Mouse (Mus musculus) C2C12 (cell line): ENCODE data around the gene Tgif1. TPM values are rescaled to one million over a fixed set of nuclear protein-coding genes. Genes with fewer than 3 reads are reported as not detected.

Source experiments
- H3K27me3 ChIP-seq: one replicate; pipeline ENCODE4 v1.6.1; 2011; ENCODE audit not compliant: control insufficient read depth, insufficient read depth, insufficient read length
- H3K36me3 ChIP-seq: one replicate; pipeline ENCODE4 v1.6.1; 2011; ENCODE audit not compliant: control insufficient read depth, insufficient read depth
- H3K4me3 ChIP-seq: one replicate; pipeline ENCODE4 v1.5.1; 2011; ENCODE audit warnings: mild to moderate bottlenecking, control low read depth; ENCODE audit not compliant: poor library complexity, insufficient read depth, severe bottlenecking
- H3K79me2 ChIP-seq: one replicate; pipeline ENCODE4 v1.6.1; 2011; ENCODE audit not compliant: control insufficient read depth, insufficient read depth
- H3K79me3 ChIP-seq: one replicate; pipeline ENCODE4 v1.6.1; 2011; ENCODE audit warnings: low read depth, control low read depth
- H3ac ChIP-seq: one replicate; pipeline ENCODE3; 2011; ENCODE audit warnings: low read depth; ENCODE audit not compliant: control insufficient read depth, insufficient read length
- CEBPB ChIP-seq: IDR thresholded peaks from one replicate; pipeline ENCODE4 v1.6.1; 2011; ENCODE audit warnings: low read depth, mild to moderate bottlenecking, control low read depth, moderate library complexity
- CTCF ChIP-seq: IDR thresholded peaks from one replicate; pipeline ENCODE4 v1.5.1; 2011; ENCODE audit not compliant: control insufficient read depth, insufficient read depth, insufficient read length
- FOSL1 ChIP-seq: IDR thresholded peaks from one replicate; pipeline ENCODE4 v1.8.0; 2011; ENCODE audit warnings: mild to moderate bottlenecking, low read length; ENCODE audit not compliant: poor library complexity, insufficient read depth, severe bottlenecking
- MAX ChIP-seq: IDR thresholded peaks from one replicate; pipeline ENCODE4 v1.6.1; 2011; ENCODE audit warnings: mild to moderate bottlenecking, control low read depth
- MYOD1 ChIP-seq: IDR thresholded peaks from one replicate; pipeline ENCODE4 v1.6.1; 2011; ENCODE audit warnings: low read depth; ENCODE audit not compliant: control insufficient read depth, insufficient read length
- MYOG ChIP-seq: IDR thresholded peaks from one replicate; pipeline ENCODE4 v1.6.1; 2011; ENCODE audit not compliant: control insufficient read depth, insufficient read length; ENCODE audit errors: extremely low read depth
- USF1 ChIP-seq: IDR thresholded peaks from one replicate; pipeline ENCODE4 v1.6.1; 2011; ENCODE audit warnings: low read depth, mild to moderate bottlenecking, control low read depth, moderate library complexity
- polyA plus RNA-seq: library from polyadenylated mRNA; unstranded; fragments of >200 nt; fragmentation: generic; extraction: Trizol; gene quantifications from one replicate; pipeline ENCODE4 v1.2.1, GENCODE M21; 2012; ENCODE audit warnings: missing spikeins

The Tgif1 gene
- polyA plus RNA-seq, 1 experiment, result 46.7 TPM

- peak overlapping the region; percentile 79 for H3K4me3 ChIP-seq
- peak; percentile 8 for TF ChIP-seq USF1
- peak; percentile 13 for TF ChIP-seq MAX
- no peak for TF ChIP-seq MYOD1
- peak overlapping the region; percentile 68 for H3ac ChIP-seq
- peaks cover 42% of the 10 kb centered on the region for H3K79me3 ChIP-seq
- peaks cover 57% of the 10 kb centered on the region for H3K79me2 ChIP-seq
- peaks cover 8% of the 10 kb centered on the region for H3K36me3 ChIP-seq
- no peaks in the 10 kb centered on the region for H3K27me3 ChIP-seq
Observed at GRCm38 (mm10) chr17:70852011-70852685, 1.2 kb downstream of the Tgif1 start.

- no peak for TF ChIP-seq MYOD1
- TF ChIP-seq USF1, result no peak
- TF ChIP-seq CTCF, result no peak
- peak; percentile 68 for TF ChIP-seq CEBPB
- no peak for TF ChIP-seq MYOG
- TF ChIP-seq FOSL1, result no peak
- TF ChIP-seq MAX, result peak; percentile 57
- peak overlapping the region; percentile 92 for H3ac ChIP-seq
- peak overlapping the region; percentile 79 for H3K4me3 ChIP-seq
- H3K27me3 ChIP-seq, result no peaks in the 10 kb centered on the region
- H3K79me3 ChIP-seq, result peaks cover 51% of the 10 kb centered on the region
- H3K36me3 ChIP-seq, result peaks cover 10% of the 10 kb centered on the region
- peaks cover 65% of the 10 kb centered on the region for H3K79me2 ChIP-seq
Observed at GRCm38 (mm10) chr17:70850996-70851991, 2.1 kb downstream of the Tgif1 start.

GRCm38 (mm10) chr17:70850233-70850995, 2.9 kb downstream of the Tgif1 start:
- H3ac ChIP-seq, result peak overlapping the region; percentile 92
- H3K36me3 ChIP-seq, result peaks cover 14% of the 10 kb centered on the region
- H3K79me2 ChIP-seq, result peaks cover 74% of the 10 kb centered on the region
- peak overlapping the region; percentile 79 for H3K4me3 ChIP-seq
- H3K79me3 ChIP-seq, result peaks cover 58% of the 10 kb centered on the region
- no peaks in the 10 kb centered on the region for H3K27me3 ChIP-seq
- TF ChIP-seq FOSL1 (no peak), MAX (peak; percentile 75)

- peaks cover 22% of the 10 kb centered on the region for H3K36me3 ChIP-seq
- no peaks in the 10 kb centered on the region for H3K27me3 ChIP-seq
- peaks cover 63% of the 10 kb centered on the region for H3K79me3 ChIP-seq
- H3K79me2 ChIP-seq, result peaks cover 79% of the 10 kb centered on the region
- H3ac ChIP-seq, result peak overlapping the region; percentile 92
- peak overlapping the region; percentile 79 for H3K4me3 ChIP-seq
- TF ChIP-seq MAX (peak; percentile 7), FOSL1 (no peak), CEBPB (no peak), MYOD1 (no peak), MYOG (no peak), USF1 (no peak)
Observed at GRCm38 (mm10) chr17:70849399-70850232, 3.7 kb downstream of the Tgif1 start.
